Mouse (Mus musculus) Patski (cell line): ENCODE measurements at regions not wholly inside any gene's neighbourhood (a gene's known extent, or its start where the extent isn't known, plus 50 kb on each side); places are given as distances from the start of the nearest gene placed in this dataset.
A peak's percentile ranks its signal among the peaks of the same experiment; 100 is the strongest.

Experiments
- ATAC-seq: fragments of 100-300 bp; one replicate; pipeline ENCODE4 v1.8.0; 2021
- CTCF ChIA-PET: fragments of 350-600 bp; sonication (Branson Sonifier 250); formaldehyde crosslinking; loops from one replicate; lab custom pipeline; 2022; ENCODE audit warnings: inconsistent platforms; lab: Charles Lee
- POLR2A ChIA-PET: fragments of 350-600 bp; sonication (Branson Sonifier 250); formaldehyde crosslinking; loops from one replicate; lab custom pipeline; 2022; ENCODE audit warnings: antibody characterized with exemption, inconsistent platforms; lab: Charles Lee
- DNase-seq: peaks from one replicate; pipeline ENCODE4 v3.0.0-alpha.2; 2011; ENCODE audit warnings: low read depth, low spot score
- H3K27me3 ChIP-seq: fragments of 371-371 bp; one replicate; pipeline ENCODE4 v1.5.1; 2021
- CTCF ChIP-seq: fragments of 100-300 bp; IDR thresholded peaks from one replicate; pipeline ENCODE4 v1.5.1; 2021
- in situ Hi-C: fragments of 300-500 bp; cut with MboI; formaldehyde crosslinking; loops from 3 replicates; pipeline ENCODE4 v1.11.1; 2018; ENCODE audit warnings: low pct_unique_long_range_greater_than_20kb, mixed read lengths

GRCm38 (mm10) chr13:44360016-44360415 lies 369.3 kb upstream of the Jarid2 start:
- ChIA-PET CTCF (no interaction called here), POLR2A (no interaction called here)
- ATAC-seq, result no peak
- no peak for TF ChIP-seq CTCF
- no peak for DNase-seq
- H3K27me3 ChIP-seq, result no peaks in the 10 kb centered on the region
- in situ Hi-C loops, result no loop called here

GRCm38 (mm10) chr13:44360725-44361290 lies 368.5 kb upstream of the Jarid2 start:
- TF ChIP-seq CTCF, result no peak
- no peak for DNase-seq
- ChIA-PET POLR2A (interaction anchor here (0.5 kb wide), 1 partner anchor 89 kb away, joined by 3 read pairs; no protein-coding TSS in a partner anchor), CTCF (no interaction called here)
- ATAC-seq, result no peak
- no peaks in the 10 kb centered on the region for H3K27me3 ChIP-seq
- in situ Hi-C loops, result no loop called here

GRCm38 (mm10) chr13:44362293-44363005 lies 366.8 kb upstream of the Jarid2 start:
- no peak for TF ChIP-seq CTCF
- DNase-seq (no peak), ATAC-seq (no peak)
- POLR2A ChIA-PET, result no interaction called here
- CTCF ChIA-PET, result no interaction called here
- in situ Hi-C loops, result no loop called here
- no peaks in the 10 kb centered on the region for H3K27me3 ChIP-seq

DNA sequence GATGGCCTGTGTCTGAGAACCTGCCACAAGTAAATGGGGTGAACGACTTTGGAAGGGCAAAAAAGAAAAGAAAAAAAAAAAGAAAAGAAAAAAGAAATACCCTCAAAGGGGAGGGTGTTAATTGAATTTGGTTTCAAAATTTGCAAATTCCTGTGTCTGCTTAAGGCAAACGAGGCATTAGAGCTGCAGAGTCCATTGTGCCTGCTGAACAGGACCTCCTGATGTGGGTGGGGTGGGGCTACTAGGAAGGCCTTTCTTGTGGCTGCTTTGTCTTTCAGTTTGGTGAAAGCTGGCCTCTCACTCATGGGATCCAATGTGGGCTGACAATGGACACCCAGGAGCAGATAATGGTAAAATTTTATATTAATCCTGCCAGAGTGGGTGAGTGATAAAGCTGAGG lies 366.3 kb upstream of the Jarid2 start:
- ChIA-PET POLR2A (no interaction called here), CTCF (no interaction called here)
- no peaks in the 10 kb centered on the region for H3K27me3 ChIP-seq
- ATAC-seq, result no peak
- no peak for TF ChIP-seq CTCF
- DNase-seq, result no peak
- in situ Hi-C loops, result no loop called here

DNA sequence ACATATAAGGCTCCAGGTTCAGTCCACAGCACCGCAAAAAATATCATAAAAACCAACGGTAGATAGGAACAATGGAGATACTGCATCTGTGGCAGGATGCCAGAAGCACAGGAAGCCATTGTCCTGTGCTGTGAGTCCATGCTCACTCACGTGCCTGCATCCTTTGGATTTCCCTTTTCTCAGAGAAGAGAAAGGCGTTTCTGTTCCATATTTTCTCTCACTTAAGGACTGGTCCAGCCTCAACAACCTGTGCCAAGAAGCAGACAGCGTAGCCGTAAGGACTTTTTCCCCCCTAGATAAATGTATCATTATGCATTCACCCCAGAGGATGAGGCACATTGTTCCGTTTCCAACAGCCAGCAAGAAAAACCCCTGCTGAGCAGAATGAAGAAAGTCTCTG lies 360.0 kb upstream of the Jarid2 start:
- ChIA-PET POLR2A (no interaction called here), CTCF (interaction anchor here (2.0 kb wide), 1 partner anchor 9 kb away, joined by 4 read pairs; no protein-coding TSS in a partner anchor)
- no peak for ATAC-seq
- in situ Hi-C loops, result no loop called here
- DNase-seq, result no peak
- no peaks in the 10 kb centered on the region for H3K27me3 ChIP-seq
- no peak for TF ChIP-seq CTCF

GRCm38 (mm10) chr13:44372361-44372877 lies 356.9 kb upstream of the Jarid2 start:
- in situ Hi-C loops, result no loop called here
- H3K27me3 ChIP-seq, result no peaks in the 10 kb centered on the region
- CTCF ChIA-PET, result no interaction called here
- DNase-seq (no peak), ATAC-seq (no peak)
- POLR2A ChIA-PET, result no interaction called here
- no peak for TF ChIP-seq CTCF

DNA sequence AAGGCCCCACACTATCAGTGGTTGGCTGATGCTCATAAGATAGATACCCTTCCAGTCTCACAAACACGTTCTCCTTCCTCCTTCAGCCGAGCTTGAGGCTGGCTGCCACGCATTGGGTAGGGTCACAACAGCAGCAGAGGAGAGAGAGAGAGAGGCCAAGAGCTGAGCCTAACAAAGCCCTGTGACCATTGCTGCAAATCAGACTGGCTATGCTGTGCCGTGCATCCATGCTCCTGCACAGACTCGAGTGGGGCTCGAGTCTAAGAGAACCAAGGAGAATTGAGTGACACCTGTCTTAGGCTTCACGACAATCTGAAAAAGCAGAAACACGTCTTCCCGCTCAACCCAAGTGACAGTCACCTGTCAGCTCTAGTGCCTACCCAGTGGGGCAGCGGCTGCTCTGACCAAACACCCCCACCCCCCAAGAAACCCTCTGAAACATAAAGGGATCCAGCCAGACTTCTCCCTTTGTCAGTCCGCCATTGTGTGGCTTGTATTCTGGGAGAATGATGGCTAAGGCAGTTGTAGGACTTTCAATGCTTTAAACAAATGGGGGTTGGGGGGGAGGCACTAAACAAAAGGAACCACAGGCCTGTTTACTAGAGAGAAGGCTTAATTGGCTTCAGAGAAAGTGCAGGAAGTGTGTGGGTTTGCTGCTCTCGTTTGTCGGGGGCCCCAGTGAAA lies 353.7 kb upstream of the Jarid2 start:
- no peaks in the 10 kb centered on the region for H3K27me3 ChIP-seq
- in situ Hi-C loops, result no loop called here
- ATAC-seq (no peak), DNase-seq (no peak)
- ChIA-PET POLR2A (no interaction called here), CTCF (interaction anchor here (0.9 kb wide), 1 partner anchor 16 kb away, joined by 3 read pairs; no protein-coding TSS in a partner anchor)
- no peak for TF ChIP-seq CTCF

DNA sequence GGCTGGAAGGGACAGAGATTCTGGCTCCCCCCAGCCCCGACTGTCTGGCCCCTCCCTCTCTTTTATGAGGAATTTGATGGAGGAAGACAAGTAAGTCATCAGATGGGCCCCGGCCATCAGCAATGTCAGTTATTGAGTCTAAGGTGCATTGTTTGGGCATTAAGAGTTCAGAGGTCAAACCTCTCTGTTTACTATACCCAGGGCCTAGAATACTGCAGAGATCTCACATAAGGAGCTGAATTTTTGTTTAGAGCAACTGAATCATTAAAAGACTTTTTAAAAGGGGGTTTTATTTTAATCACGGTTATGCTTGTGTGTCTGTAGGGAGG lies 353.1 kb upstream of the Jarid2 start:
- H3K27me3 ChIP-seq, result no peaks in the 10 kb centered on the region
- in situ Hi-C loops, result no loop called here
- CTCF ChIA-PET, result no interaction called here
- DNase-seq (no peak), ATAC-seq (no peak)
- POLR2A ChIA-PET, result no interaction called here
- no peak for TF ChIP-seq CTCF

GRCm38 (mm10) chr13:44381721-44382450 lies 347.4 kb upstream of the Jarid2 start:
- in situ Hi-C loops, result no loop called here
- ChIA-PET POLR2A (no interaction called here), CTCF (no interaction called here)

DNA sequence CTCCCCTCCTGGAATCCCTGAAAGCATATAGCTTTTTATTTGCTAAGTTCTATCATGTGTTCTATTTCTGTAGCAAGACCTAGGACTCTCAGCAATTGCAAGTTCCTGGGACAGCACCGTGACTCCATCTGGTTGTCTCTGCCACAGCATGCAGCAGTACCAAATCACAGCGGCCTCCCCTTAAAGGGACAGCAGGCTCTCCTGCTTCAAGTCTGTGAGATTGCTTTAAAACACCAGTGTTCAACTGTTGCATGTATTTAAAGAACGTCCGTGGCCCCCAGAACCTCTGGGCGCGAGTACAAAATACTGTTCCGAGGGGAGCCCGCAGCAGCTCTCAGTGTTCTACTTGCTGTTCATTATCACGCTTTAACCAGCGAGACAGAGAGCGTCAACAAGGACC lies 346.0 kb upstream of the Jarid2 start:
- POLR2A ChIA-PET, result interaction anchor here (0.5 kb wide), 1 partner anchor 364 kb away, joined by 3 read pairs; no protein-coding TSS in a partner anchor
- ATAC-seq, result no peak

More at GRCm38 (mm10) chr13:44381721-44382450, 347.4 kb upstream of the Jarid2 start:
- no peak for ATAC-seq
- no peaks in the 10 kb centered on the region for H3K27me3 ChIP-seq
- no peak for DNase-seq
- peak; percentile 36 for TF ChIP-seq CTCF

More for the DNA sequence above, 346.0 kb upstream of the Jarid2 start:
- H3K27me3 ChIP-seq, result no peaks in the 10 kb centered on the region
- no peak for DNase-seq
- in situ Hi-C loops, result no loop called here
- TF ChIP-seq CTCF, result no peak
- CTCF ChIA-PET, result interaction anchor here (0.6 kb wide), 1 partner anchor 20 kb away, joined by 3 read pairs; no protein-coding TSS in a partner anchor
